Mouse (Mus musculus): ENCODE data around the gene Nrn1l.

DNA sequence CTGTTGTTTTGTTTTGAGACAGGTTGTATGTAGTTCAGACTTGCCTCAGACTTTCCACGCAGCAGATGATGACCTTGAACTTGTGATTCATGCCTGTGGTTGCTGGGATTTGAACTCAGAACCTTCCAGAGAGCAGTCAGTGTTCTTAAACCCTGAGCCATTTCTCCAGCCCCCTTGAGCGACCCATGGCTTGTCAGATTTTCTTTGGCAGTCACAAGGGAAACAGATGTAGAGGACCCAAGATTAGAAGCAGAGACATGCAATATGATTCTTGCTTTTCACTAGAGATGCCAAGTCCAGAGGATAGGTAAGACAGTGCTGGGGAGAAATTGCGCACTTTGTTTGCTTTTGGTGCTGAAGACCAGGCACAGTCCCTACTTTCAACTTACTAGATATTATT is 40.2 kb upstream of the Nrn1l start, which contains the start of gene Cenpt:
- no peak for TF ChIP-seq CTCF (IDR thresholded peaks at IDR 0.05; ENCODE audit: borderline replicate concordance, insufficient read depth, low read depth, low read length)
- TF ChIP-seq POLR2A (IDR thresholded peaks at IDR 0.05; ENCODE audit: borderline replicate concordance, insufficient read depth, low read length) = no peak
